In genomic region chr3:76369910-76370309, GRCm38 (mm10) we compare ENCODE assay signal across 35 mouse cellular contexts.
"Had no signal": no experiment of that assay in that cellular context is flagged by ENCODE, and none has a peak within 500 bp of the region (broad histone marks: within the 10 kb centered on the region; RNA-seq: fewer than 3 reads in every experiment).

No protein-coding gene starts in this region.

- H3K4me2 ChIP-seq: heart, embryonic 11.5 days; heart, embryonic 12.5 days; heart, embryonic 13.5 days; heart, embryonic 15.5 days; hindbrain, embryonic 12.5 days; hindbrain, embryonic 13.5 days; hindbrain, embryonic 14.5 days; hindbrain, embryonic 15.5 days; intestine, embryonic 15.5 days; kidney, embryonic 15.5 days had no signal

- H3K4me1 ChIP-seq: heart, embryonic 10.5 days; heart, embryonic 12.5 days; heart, embryonic 13.5 days; heart, embryonic 15.5 days; hindbrain, embryonic 10.5 days; hindbrain, embryonic 12.5 days; hindbrain, embryonic 13.5 days; hindbrain, embryonic 15.5 days; intestine, embryonic 15.5 days; kidney, embryonic 15.5 days had no signal

- H3K27ac ChIP-seq: heart, embryonic 10.5 days; heart, embryonic 13.5 days; heart, embryonic 15.5 days; hindbrain, embryonic 10.5 days; hindbrain, embryonic 12.5 days; hindbrain, embryonic 13.5 days; hindbrain, embryonic 14.5 days; hindbrain, embryonic 15.5 days; hindbrain, postnatal 0 days; intestine, embryonic 15.5 days; kidney, embryonic 15.5 days; kidney, postnatal 0 days; layer of hippocampus, adult 2 months had no signal

- H3K9ac ChIP-seq: heart, embryonic 12.5 days; heart, embryonic 13.5 days; heart, embryonic 15.5 days; hindbrain, embryonic 12.5 days; hindbrain, embryonic 13.5 days; hindbrain, embryonic 14.5 days; hindbrain, embryonic 15.5 days; intestine, embryonic 15.5 days; kidney, embryonic 15.5 days had no signal

- DNase-seq: heart, postnatal 10 days; heart, postnatal 14 days; heart, postnatal 36 days; heart, postnatal 4 days; kidney, adult 11 months; kidney, adult 18-20 months; kidney, adult 2 months; kidney, adult 8-10 months; kidney, adult 9 months; kidney, postnatal 10 days; kidney, postnatal 14 days; kidney, postnatal 25 days; kidney, postnatal 36 days; kidney, postnatal 4 days; layer of hippocampus, adult 9-11 months; layer of hippocampus, postnatal 36 days had no signal

- H3K9me3 ChIP-seq: heart, embryonic 10.5 days; heart, embryonic 12.5 days; heart, embryonic 13.5 days; heart, embryonic 15.5 days; hindbrain, embryonic 10.5 days; hindbrain, embryonic 12.5 days; hindbrain, embryonic 13.5 days; hindbrain, embryonic 15.5 days; intestine, embryonic 15.5 days; kidney, embryonic 15.5 days had no signal

- H3K27me3 ChIP-seq: heart, embryonic 12.5 days; heart, embryonic 13.5 days; heart, embryonic 15.5 days; hindbrain, embryonic 12.5 days; hindbrain, embryonic 13.5 days; hindbrain, embryonic 15.5 days; intestine, embryonic 15.5 days; kidney, embryonic 15.5 days had no signal

- H3K36me3 ChIP-seq: heart, embryonic 10.5 days; heart, embryonic 12.5 days; heart, embryonic 13.5 days; heart, embryonic 15.5 days; hindbrain, embryonic 10.5 days; hindbrain, embryonic 12.5 days; hindbrain, embryonic 13.5 days; hindbrain, embryonic 15.5 days; intestine, embryonic 15.5 days; kidney, embryonic 15.5 days had no signal

- H3K4me3 ChIP-seq: heart, embryonic 10.5 days; heart, embryonic 12.5 days; heart, embryonic 13.5 days; heart, embryonic 15.5 days; hindbrain, embryonic 10.5 days; hindbrain, embryonic 12.5 days; hindbrain, embryonic 13.5 days; hindbrain, embryonic 15.5 days; intestine, embryonic 15.5 days; kidney, embryonic 15.5 days; layer of hippocampus, adult 2 months had no signal

- ATAC-seq: hindbrain, embryonic 16.5 days; hindbrain, postnatal 0 days; inflammation-experienced regulatory T-cells, adult 6 months; intestine, embryonic 15.5 days; intestine, embryonic 16.5 days; intestine, postnatal 0 days had no signal
